8 mouse cellular contexts compared by ENCODE assay signal in the genomic region with DNA sequence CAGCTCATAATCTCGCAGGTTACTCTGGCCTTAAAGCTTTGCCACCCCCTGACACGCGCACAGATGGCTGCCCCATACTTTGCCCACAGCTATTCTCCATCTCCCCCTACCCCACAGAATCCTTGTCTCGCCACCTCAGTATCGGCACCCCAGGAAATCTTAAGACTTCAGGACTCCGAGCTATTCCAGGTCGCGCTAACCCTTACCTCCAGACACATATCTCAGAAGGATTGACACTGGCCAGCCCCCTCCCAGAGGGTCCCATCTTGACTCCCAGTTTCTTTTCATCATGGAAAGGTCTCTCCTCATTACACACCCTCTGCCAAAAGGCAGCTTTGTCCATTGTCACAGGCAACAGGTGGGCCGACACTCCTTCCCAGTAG. TPM values are rescaled to one million over a fixed set of nuclear protein-coding genes. Genes with fewer than 3 reads are reported as not detected.
DNase-seq lines count a peak whose midpoint lies in the region; ATAC-seq and TF ChIP-seq lines count a peak whose summit lies in the region.

No protein-coding gene starts in this region.

- no peak for TF ChIP-seq CTCF in lung, embryonic 14.5 days (IDR thresholded peaks at IDR 0.05; ENCODE audit: low read depth)
- no peak for TF ChIP-seq CTCF in cortical plate, adult 2 months (IDR thresholded peaks at IDR 0.05; ENCODE audit: extremely low read depth, insufficient read depth, low read length)
- TF ChIP-seq CTCF in hindbrain, postnatal 0 days (IDR thresholded peaks at IDR 0.05; ENCODE audit: low read depth), result no peak

- no peaks in the 10 kb centered on the region for H3K9me3 ChIP-seq in lung, embryonic 14.5 days (ENCODE audit: low read depth, low read length)
- no peaks in the 10 kb centered on the region for H3K9me3 ChIP-seq in hindbrain, postnatal 0 days (ENCODE audit: low read length)
- no peaks in the 10 kb centered on the region for H3K9me3 ChIP-seq in neural tube, embryonic 12.5 days

- H3K27me3 ChIP-seq in lung, embryonic 14.5 days (ENCODE audit: insufficient read depth, low read length), result no peaks in the 10 kb centered on the region
- no peaks in the 10 kb centered on the region for H3K27me3 ChIP-seq in hindbrain, postnatal 0 days (ENCODE audit: insufficient read depth, low read length)
- no peaks in the 10 kb centered on the region for H3K27me3 ChIP-seq in neural tube, embryonic 12.5 days (replicated peaks)

- peak overlapping the region; percentile 88 for H3K4me3 ChIP-seq in lung, embryonic 14.5 days (ENCODE audit: low read depth, low read length)
- peak overlapping the region; percentile 84 for H3K4me3 ChIP-seq in cortical plate, adult 2 months (ENCODE audit: insufficient read depth, low read length)
- peak overlapping the region; percentile 87 for H3K4me3 ChIP-seq in hindbrain, postnatal 0 days (ENCODE audit: low read length)
- H3K4me3 ChIP-seq in neural tube, embryonic 12.5 days, result peak overlapping the region; percentile 83

- H3K27ac ChIP-seq in lung, embryonic 14.5 days (ENCODE audit: low read depth), result no peak overlapping the region
- H3K27ac ChIP-seq in cortical plate, adult 2 months (ENCODE audit: insufficient read depth, low read length), result peak overlapping the region; percentile 70; the same call in 1 of the 2 replicates
- peak overlapping the region; percentile 81; the same call in 1 of the 2 replicates for H3K27ac ChIP-seq in hindbrain, postnatal 0 days
- H3K27ac ChIP-seq in neural tube, embryonic 12.5 days, result no peak overlapping the region

- H3K36me3 ChIP-seq in lung, embryonic 14.5 days (ENCODE audit: insufficient read depth), result peaks cover 10% of the 10 kb centered on the region
- H3K36me3 ChIP-seq in hindbrain, postnatal 0 days (ENCODE audit: insufficient read depth, low read length), result peaks cover 10% of the 10 kb centered on the region; the same call in 1 of the 2 replicates
- peaks cover 9% of the 10 kb centered on the region for H3K36me3 ChIP-seq in neural tube, embryonic 12.5 days

- WGBS in lung, embryonic 14.5 days, result 10% methylated on average over 9 of the region's 9 CpGs
- 12% methylated on average over 9 of the region's 9 CpGs for WGBS in hindbrain, postnatal 0 days
- 16% methylated on average over 9 of the region's 9 CpGs for WGBS in neural tube, embryonic 12.5 days

- H3K4me2 ChIP-seq in lung, embryonic 14.5 days, result peak overlapping the region; percentile 84
- peak overlapping the region; percentile 92 for H3K4me2 ChIP-seq in hindbrain, postnatal 0 days (ENCODE audit: low read depth, low read length)
- peak overlapping the region; percentile 90 for H3K4me2 ChIP-seq in neural tube, embryonic 12.5 days (replicated peaks)

- H3K4me1 ChIP-seq in lung, embryonic 14.5 days (ENCODE audit: insufficient read depth), result no peaks in the 10 kb centered on the region
- H3K4me1 ChIP-seq in cortical plate, adult 2 months (ENCODE audit: control insufficient read depth, insufficient read depth, low read length), result peaks cover 13% of the 10 kb centered on the region
- peaks cover 9% of the 10 kb centered on the region for H3K4me1 ChIP-seq in hindbrain, postnatal 0 days (ENCODE audit: insufficient read depth, low read length)
- H3K4me1 ChIP-seq in neural tube, embryonic 12.5 days, result peaks cover 10% of the 10 kb centered on the region

- no peak for DNase-seq in lung, embryonic 14.5 days
- no peak for DNase-seq in lung, postnatal 25 days (ENCODE audit: low spot score)
- DNase-seq in hindbrain, postnatal 0 days (ENCODE audit: low spot score), result no peak
- no peak for DNase-seq in layer of hippocampus, postnatal 25 days (ENCODE audit: extremely low spot score in 1 of 2, low spot score in 1 of 2)
- DNase-seq in urinary bladder, postnatal 14 days (ENCODE audit: low spot score), result no peak
- DNase-seq in layer of hippocampus, adult 9-11 months, result no peak

- no peak for ATAC-seq in lung, embryonic 14.5 days (ENCODE audit: insufficient read depth)
- ATAC-seq in hindbrain, postnatal 0 days, result 0 out of 2 replicates have a peak, but pooled peaks have one; percentile 1
- ATAC-seq in neural tube, embryonic 12.5 days (ENCODE audit: low FRiP score, low read depth), result peak; percentile 4; the same call in 1 of the 2 replicates

- peak overlapping the region; percentile 92 for H3K9ac ChIP-seq in lung, embryonic 14.5 days
- peak overlapping the region; percentile 96 for H3K9ac ChIP-seq in hindbrain, postnatal 0 days (replicated peaks; ENCODE audit: low read length)
- H3K9ac ChIP-seq in neural tube, embryonic 12.5 days, result peak overlapping the region; percentile 87

- no peak for TF ChIP-seq POLR2A in cortical plate, adult 2 months (IDR thresholded peaks at IDR 0.05; ENCODE audit: extremely low read depth, insufficient read depth, low read length)

RNA-seq across cellular contexts. Expression of a gene that starts 0.7 kb away (rescaled TPM):
- polyA plus RNA-seq in lung, embryonic 14.5 days (2014; fragmentation: Nextera tagmentation; extraction: Ambion mirVana), result 19.6 and 20.9 TPM in 2 replicates
- 46.7 and 49.6 TPM in 2 replicates for polyA plus RNA-seq in cortical plate, adult 2 months (2012; rRNA removed)
- total RNA-seq in hindbrain, postnatal 0 days (2014; rRNA removed), result 59.1 and 60.8 TPM in 2 replicates
- polyA plus RNA-seq in hindbrain, postnatal 0 days (2015; fragmentation: Nextera tagmentation; extraction: Ambion mirVana), result 34.2 TPM in 2 replicates
- 26.9 and 27.7 TPM in 2 replicates for polyA plus RNA-seq in neural tube, embryonic 12.5 days (2016; fragmentation: Nextera tagmentation; extraction: Ambion mirVana)
- 10 to 100 TPM; 29.2 to 32.7 TPM for total RNA-seq in layer of hippocampus, postnatal 25 days (2021)

RNA-seq across cellular contexts. Expression of a gene that starts 27.2 kb away (rescaled TPM):
- polyA plus RNA-seq in lung, embryonic 14.5 days (2014; fragmentation: Nextera tagmentation; extraction: Ambion mirVana), result 64.1 and 68.7 TPM in 2 replicates
- 38.8 and 39.0 TPM in 2 replicates for polyA plus RNA-seq in cortical plate, adult 2 months (2012; rRNA removed)
- 41.9 and 45.4 TPM in 2 replicates for total RNA-seq in hindbrain, postnatal 0 days (2014; rRNA removed)
- polyA plus RNA-seq in hindbrain, postnatal 0 days (2015; fragmentation: Nextera tagmentation; extraction: Ambion mirVana), result 30.6 and 31.6 TPM in 2 replicates
- 65.7 and 70.1 TPM in 2 replicates for polyA plus RNA-seq in neural tube, embryonic 12.5 days (2016; fragmentation: Nextera tagmentation; extraction: Ambion mirVana)
- total RNA-seq in layer of hippocampus, postnatal 25 days (2021), result 10 to 100 TPM; 68.8 to 69.2 TPM

RNA-seq across cellular contexts. Expression of a gene that starts 27.2 kb away (rescaled TPM):
- 5.3 and 6.6 TPM in 2 replicates for polyA plus RNA-seq in lung, embryonic 14.5 days (2014; fragmentation: Nextera tagmentation; extraction: Ambion mirVana)
- 19.0 and 19.1 TPM in 2 replicates for polyA plus RNA-seq in cortical plate, adult 2 months (2012; rRNA removed)
- 20.8 TPM in 2 replicates for total RNA-seq in hindbrain, postnatal 0 days (2014; rRNA removed)
- 10.3 and 10.9 TPM in 2 replicates for polyA plus RNA-seq in hindbrain, postnatal 0 days (2015; fragmentation: Nextera tagmentation; extraction: Ambion mirVana)
- 7.6 and 8.3 TPM in 2 replicates for polyA plus RNA-seq in neural tube, embryonic 12.5 days (2016; fragmentation: Nextera tagmentation; extraction: Ambion mirVana)
- total RNA-seq in layer of hippocampus, postnatal 25 days (2021), result 10 to 100 TPM; 10.7 to 10.9 TPM

RNA-seq across cellular contexts. Expression of a gene that starts 30.7 kb away (rescaled TPM):
- polyA plus RNA-seq in lung, embryonic 14.5 days (2014; fragmentation: Nextera tagmentation; extraction: Ambion mirVana), result 1.9 and 2.1 TPM in 2 replicates
- polyA plus RNA-seq in cortical plate, adult 2 months (2012; rRNA removed), result 3.8 and 5.4 TPM in 2 replicates
- total RNA-seq in hindbrain, postnatal 0 days (2014; rRNA removed), result 20.6 and 20.7 TPM in 2 replicates
- polyA plus RNA-seq in hindbrain, postnatal 0 days (2015; fragmentation: Nextera tagmentation; extraction: Ambion mirVana), result 10.6 and 12.4 TPM in 2 replicates
- 1.6 and 2.3 TPM in 2 replicates for polyA plus RNA-seq in neural tube, embryonic 12.5 days (2016; fragmentation: Nextera tagmentation; extraction: Ambion mirVana)
- total RNA-seq in layer of hippocampus, postnatal 25 days (2021), result 1 to 10 TPM; 6.0 to 6.1 TPM

RNA-seq across cellular contexts. Expression of a gene that starts 48.9 kb away (rescaled TPM):
- not detected in 2 replicates for polyA plus RNA-seq in lung, embryonic 14.5 days (2014; fragmentation: Nextera tagmentation; extraction: Ambion mirVana)
- 0.06 and 0.19 TPM in 2 replicates for polyA plus RNA-seq in cortical plate, adult 2 months (2012; rRNA removed)
- 0.40 TPM in 1 of 2 replicates, not detected in the other for total RNA-seq in hindbrain, postnatal 0 days (2014; rRNA removed)
- 0.08 TPM in 1 of 2 replicates, not detected in the other for polyA plus RNA-seq in hindbrain, postnatal 0 days (2015; fragmentation: Nextera tagmentation; extraction: Ambion mirVana)
- polyA plus RNA-seq in neural tube, embryonic 12.5 days (2016; fragmentation: Nextera tagmentation; extraction: Ambion mirVana), result not detected in 2 replicates
- under 1 TPM in 1 of 2 experiments, not detected in 1; 0.12 TPM for total RNA-seq in layer of hippocampus, postnatal 25 days (2021)

Comparison
In these comparisons a context has a peak if more than half of its experiments do, and no peak if none do; other contexts are left out.
1. H3K27ac ChIP-seq: peak in cortical plate, adult 2 months (single experiment) and hindbrain, postnatal 0 days (single experiment); none in lung, embryonic 14.5 days (single experiment) and neural tube, embryonic 12.5 days (single experiment).
2. Peak in every context shown above with its lines, with median percentiles within 50 percentile points of each other: H3K4me2 ChIP-seq, H3K4me3 ChIP-seq and H3K9ac ChIP-seq.